Mouse (Mus musculus): Measurements from ENCODE around the gene Hist2h2ac.
"Not testable (repeated sequence)": the region's sequence is repeated elsewhere in the genome, so short reads cannot be mapped to it uniquely, and the experiment has no call there.

Hist2h2ac gene

GRCm38 (mm10) chr3:96179531-96179930 is 41.1 kb downstream of the Hist2h2ac start:
- no peak for DNase-seq

GRCm38 (mm10) chr3:96178902-96179301 is 41.8 kb downstream of the Hist2h2ac start:
- DNase-seq: no peak

GRCm38 (mm10) chr3:96178427-96178826 is 42.3 kb downstream of the Hist2h2ac start:
- DNase-seq: no peak

GRCm38 (mm10) chr3:96175251-96175650 is 45.4 kb downstream of the Hist2h2ac start:
- no peak for DNase-seq

GRCm38 (mm10) chr3:96174042-96174441 is 46.6 kb downstream of the Hist2h2ac start:
- DNase-seq: not testable (repeated sequence)

GRCm38 (mm10) chr3:96173185-96173584 is 47.5 kb downstream of the Hist2h2ac start:
- no peak for DNase-seq

- DNase-seq: peak; percentile 89
Measured at GRCm38 (mm10) chr3:96172197-96173178, 48.2 kb downstream of the Hist2h2ac start, which contains the start of gene Sf3b4. Sf3b4 (plus strand) TSS chr3:96172332.

GRCm38 (mm10) chr3:96171583-96172196 is 49.0 kb downstream of the Hist2h2ac start:
- DNase-seq: no peak

- DNase-seq: no peak
Measured at GRCm38 (mm10) chr3:96170976-96171545, 49.6 kb downstream of the Hist2h2ac start.
